35 mouse cellular contexts compared by ENCODE assay signal in the genomic region with DNA sequence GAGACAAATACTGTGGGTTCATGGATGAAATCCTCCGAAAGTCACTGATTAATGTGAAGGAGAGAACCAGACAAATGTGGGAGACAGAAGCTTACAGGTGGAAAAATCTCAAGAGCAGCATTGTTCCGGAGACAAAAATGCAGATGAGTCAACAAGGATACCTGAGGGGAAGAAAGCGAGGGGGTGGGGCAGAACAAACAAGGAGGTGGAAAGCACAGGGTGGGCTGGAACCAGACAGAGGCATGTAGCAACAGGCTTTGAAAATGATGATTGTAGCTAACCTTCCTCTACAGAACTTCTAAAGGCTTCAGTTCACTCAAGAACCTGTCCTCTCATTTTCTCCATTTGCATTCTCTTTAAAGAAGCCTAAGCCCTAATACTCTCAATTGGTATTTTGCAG.
"Had no signal": no experiment of that assay in that cellular context is flagged by ENCODE, and none has a peak within 500 bp of the region (broad histone marks: within the 10 kb centered on the region; RNA-seq: fewer than 3 reads in every experiment).

No protein-coding gene starts in this region.

- H3K27ac ChIP-seq: heart, embryonic 10.5 days; heart, embryonic 13.5 days; heart, embryonic 15.5 days; hindbrain, embryonic 10.5 days; hindbrain, embryonic 12.5 days; hindbrain, embryonic 13.5 days; hindbrain, embryonic 14.5 days; hindbrain, embryonic 15.5 days; hindbrain, postnatal 0 days; intestine, embryonic 15.5 days; kidney, embryonic 15.5 days; kidney, postnatal 0 days; layer of hippocampus, adult 2 months had no signal

- H3K36me3 ChIP-seq: heart, embryonic 10.5 days; heart, embryonic 12.5 days; heart, embryonic 13.5 days; heart, embryonic 15.5 days; hindbrain, embryonic 10.5 days; hindbrain, embryonic 12.5 days; hindbrain, embryonic 13.5 days; hindbrain, embryonic 15.5 days; intestine, embryonic 15.5 days; kidney, embryonic 15.5 days had no signal

- H3K27me3 ChIP-seq: heart, embryonic 12.5 days; heart, embryonic 13.5 days; heart, embryonic 15.5 days; hindbrain, embryonic 12.5 days; hindbrain, embryonic 13.5 days; hindbrain, embryonic 15.5 days; intestine, embryonic 15.5 days; kidney, embryonic 15.5 days had no signal

- H3K4me3 ChIP-seq: heart, embryonic 10.5 days; heart, embryonic 12.5 days; heart, embryonic 13.5 days; heart, embryonic 15.5 days; hindbrain, embryonic 10.5 days; hindbrain, embryonic 12.5 days; hindbrain, embryonic 13.5 days; hindbrain, embryonic 15.5 days; intestine, embryonic 15.5 days; kidney, embryonic 15.5 days; layer of hippocampus, adult 2 months had no signal

- H3K9me3 ChIP-seq: heart, embryonic 10.5 days; heart, embryonic 12.5 days; heart, embryonic 13.5 days; heart, embryonic 15.5 days; hindbrain, embryonic 10.5 days; hindbrain, embryonic 12.5 days; hindbrain, embryonic 13.5 days; hindbrain, embryonic 15.5 days; intestine, embryonic 15.5 days; kidney, embryonic 15.5 days had no signal

- DNase-seq: heart, postnatal 10 days; heart, postnatal 14 days; heart, postnatal 36 days; heart, postnatal 4 days; kidney, adult 11 months; kidney, adult 18-20 months; kidney, adult 2 months; kidney, adult 8-10 months; kidney, adult 9 months; kidney, postnatal 10 days; kidney, postnatal 14 days; kidney, postnatal 25 days; kidney, postnatal 36 days; kidney, postnatal 4 days; layer of hippocampus, adult 9-11 months; layer of hippocampus, postnatal 36 days had no signal

- ATAC-seq: hindbrain, embryonic 16.5 days; hindbrain, postnatal 0 days; inflammation-experienced regulatory T-cells, adult 6 months; intestine, embryonic 15.5 days; intestine, embryonic 16.5 days; intestine, postnatal 0 days had no signal

- H3K4me2 ChIP-seq: heart, embryonic 11.5 days; heart, embryonic 12.5 days; heart, embryonic 13.5 days; heart, embryonic 15.5 days; hindbrain, embryonic 12.5 days; hindbrain, embryonic 13.5 days; hindbrain, embryonic 14.5 days; hindbrain, embryonic 15.5 days; intestine, embryonic 15.5 days; kidney, embryonic 15.5 days had no signal

- H3K4me1 ChIP-seq: heart, embryonic 10.5 days; hindbrain, embryonic 10.5 days; hindbrain, embryonic 12.5 days; hindbrain, embryonic 13.5 days; intestine, embryonic 15.5 days had no signal

- H3K9ac ChIP-seq: heart, embryonic 12.5 days; heart, embryonic 13.5 days; heart, embryonic 15.5 days; hindbrain, embryonic 12.5 days; hindbrain, embryonic 13.5 days; hindbrain, embryonic 14.5 days; hindbrain, embryonic 15.5 days; intestine, embryonic 15.5 days; kidney, embryonic 15.5 days had no signal
